Mouse (Mus musculus) lung, adult 2 months (tissue): Measurements from ENCODE around the gene Sidt2.

Experiments used
- CTCF ChIP-seq: fragments of 200-500 bp; IDR thresholded peaks from 2 replicates; pipeline ENCODE4 v1.5.1; 2011; ENCODE audit warnings: mild to moderate bottlenecking, low read length, control low read depth; ENCODE audit not compliant: insufficient read depth
- POLR2A ChIP-seq: fragments of 200-500 bp; IDR thresholded peaks from 2 replicates; pipeline ENCODE4 v1.6.1; 2011; ENCODE audit warnings: low read depth, mild to moderate bottlenecking, control low read depth, low read length, borderline replicate concordance; ENCODE audit errors: extremely low read depth

GRCm38 (mm10) chr9:45905811-45906237 is 49.2 kb downstream of the Sidt2 start:
- no peak for TF ChIP-seq POLR2A
- no peak for TF ChIP-seq CTCF
